Mouse (Mus musculus): ENCODE data around the gene Hoxa4. TPM values are rescaled to one million over a fixed set of nuclear protein-coding genes. Genes with fewer than 3 reads are reported as not detected.
A peak's percentile ranks its signal among the peaks of the same experiment; 100 is the strongest.

Gene Hoxa4
- polyA plus RNA-seq, 1 experiment, result 0.44 TPM

- peak overlapping the region; percentile 89 for H3K4me3 ChIP-seq (replicated peaks)
Measured at GRCm38 (mm10) chr6:52217459-52217768, 25.9 kb upstream of the Hoxa4 start.

GRCm38 (mm10) chr6:52216691-52217458 is 25.3 kb upstream of the Hoxa4 start:
- Histone ChIP-seq H3K4me3 (replicated peaks) (peak overlapping the region; percentile 89), H3K36me3 (replicated peaks; ENCODE audit: low read length) (no peaks in the 10 kb centered on the region), H3K27me3 (replicated peaks) (peaks cover 98% of the 10 kb centered on the region), H3K4me1 (peaks cover 77% of the 10 kb centered on the region), H3K9me3 (no peaks in the 10 kb centered on the region)
- no peak for TF ChIP-seq GATA1 (IDR thresholded peaks at IDR 0.05; ENCODE audit: borderline replicate concordance, low read length)
- no peak for TF ChIP-seq FLI1 (IDR thresholded peaks at IDR 0.05; ENCODE audit: low read length)

More at GRCm38 (mm10) chr6:52217459-52217768, 25.9 kb upstream of the Hoxa4 start:
- TF ChIP-seq FLI1 (IDR thresholded peaks at IDR 0.05; ENCODE audit: low read length), result no peak
- no peak for TF ChIP-seq GATA1 (IDR thresholded peaks at IDR 0.05; ENCODE audit: borderline replicate concordance, low read length)
- peaks cover 77% of the 10 kb centered on the region for H3K4me1 ChIP-seq
- no peaks in the 10 kb centered on the region for H3K36me3 ChIP-seq (replicated peaks; ENCODE audit: low read length)
- H3K27me3 ChIP-seq (replicated peaks), result peaks cover 98% of the 10 kb centered on the region
- H3K9me3 ChIP-seq, result no peaks in the 10 kb centered on the region

- Histone ChIP-seq H3K27me3 (replicated peaks) (peaks cover 100% of the 10 kb centered on the region), H3K4me1 (peaks cover 77% of the 10 kb centered on the region), H3K4me3 (replicated peaks) (peak overlapping the region; percentile 46), H3K9me3 (no peaks in the 10 kb centered on the region), H3K36me3 (replicated peaks; ENCODE audit: low read length) (no peaks in the 10 kb centered on the region)
- TF ChIP-seq GATA1 (IDR thresholded peaks at IDR 0.05; ENCODE audit: borderline replicate concordance, low read length), result no peak
- TF ChIP-seq FLI1 (IDR thresholded peaks at IDR 0.05; ENCODE audit: low read length), result no peak
Measured at GRCm38 (mm10) chr6:52215771-52216535, 24.4 kb upstream of the Hoxa4 start.

- Histone ChIP-seq H3K36me3 (replicated peaks; ENCODE audit: low read length) (no peaks in the 10 kb centered on the region), H3K4me1 (peaks cover 70% of the 10 kb centered on the region), H3K9me3 (no peaks in the 10 kb centered on the region), H3K27me3 (replicated peaks) (peaks cover 94% of the 10 kb centered on the region), H3K4me3 (replicated peaks) (no peak overlapping the region)
- TF ChIP-seq GATA1 (IDR thresholded peaks at IDR 0.05; ENCODE audit: borderline replicate concordance, low read length), result no peak
- no peak for TF ChIP-seq FLI1 (IDR thresholded peaks at IDR 0.05; ENCODE audit: low read length)
Measured at GRCm38 (mm10) chr6:52215070-52215469, 23.5 kb upstream of the Hoxa4 start.

GRCm38 (mm10) chr6:52214271-52214670 is 22.7 kb upstream of the Hoxa4 start:
- Histone ChIP-seq H3K9me3 (0 out of 2 replicates have a peak, but pooled peaks cover 2% of the 10 kb centered on the region), H3K4me1 (peaks cover 71% of the 10 kb centered on the region), H3K27me3 (replicated peaks) (peaks cover 94% of the 10 kb centered on the region), H3K4me3 (replicated peaks) (no peak overlapping the region), H3K36me3 (replicated peaks; ENCODE audit: low read length) (no peaks in the 10 kb centered on the region)
- TF ChIP-seq GATA1 (IDR thresholded peaks at IDR 0.05; ENCODE audit: borderline replicate concordance, low read length) (no peak), FLI1 (IDR thresholded peaks at IDR 0.05; ENCODE audit: low read length) (no peak)

- peaks cover 93% of the 10 kb centered on the region for H3K27me3 ChIP-seq (replicated peaks)
- TF ChIP-seq GATA1 (IDR thresholded peaks at IDR 0.05; ENCODE audit: borderline replicate concordance, low read length) (no peak), FLI1 (IDR thresholded peaks at IDR 0.05; ENCODE audit: low read length) (no peak)
- H3K36me3 ChIP-seq (replicated peaks; ENCODE audit: low read length), result no peaks in the 10 kb centered on the region
- H3K9me3 ChIP-seq, result peaks cover 7% of the 10 kb centered on the region; the same call in 1 of the 2 replicates
- peaks cover 65% of the 10 kb centered on the region for H3K4me1 ChIP-seq
- peak within 1 kb of the TSS; percentile 97 for H3K4me3 ChIP-seq (replicated peaks)
Measured at GRCm38 (mm10) chr6:52213119-52213986, 21.8 kb upstream of the Hoxa4 start, which contains the start of the genes Hoxa3 and Gm28308. Gene Hoxa3, minus strand, starts transcription at chr6:52213336. Gene Gm28308, minus strand, starts transcription at chr6:52213339.

- Histone ChIP-seq H3K4me3 (replicated peaks) (peak overlapping the region; percentile 97), H3K36me3 (replicated peaks; ENCODE audit: low read length) (no peaks in the 10 kb centered on the region), H3K9me3 (peaks cover 12% of the 10 kb centered on the region; the same call in 1 of the 2 replicates), H3K27me3 (replicated peaks) (peaks cover 91% of the 10 kb centered on the region), H3K4me1 (peaks cover 58% of the 10 kb centered on the region)
- TF ChIP-seq FLI1 (IDR thresholded peaks at IDR 0.05; ENCODE audit: low read length) (no peak), GATA1 (IDR thresholded peaks at IDR 0.05; ENCODE audit: borderline replicate concordance, low read length) (no peak)
Measured at GRCm38 (mm10) chr6:52212556-52213118, 21.1 kb upstream of the Hoxa4 start.

- H3K27me3 ChIP-seq (replicated peaks), result peaks cover 91% of the 10 kb centered on the region
Measured at GRCm38 (mm10) chr6:52211961-52212360, 20.4 kb upstream of the Hoxa4 start.

More at GRCm38 (mm10) chr6:52211961-52212360, 20.4 kb upstream of the Hoxa4 start:
- Histone ChIP-seq H3K9me3 (peaks cover 12% of the 10 kb centered on the region; the same call in 1 of the 2 replicates), H3K4me1 (peaks cover 51% of the 10 kb centered on the region), H3K4me3 (replicated peaks) (peak overlapping the region; percentile 97), H3K36me3 (replicated peaks; ENCODE audit: low read length) (no peaks in the 10 kb centered on the region)
- no peak for TF ChIP-seq FLI1 (IDR thresholded peaks at IDR 0.05; ENCODE audit: low read length)
- TF ChIP-seq GATA1 (IDR thresholded peaks at IDR 0.05; ENCODE audit: borderline replicate concordance, low read length), result no peak
